Mouse (Mus musculus) lung, postnatal 0 days (tissue): ENCODE results near the gene Vmn1r112. TPM values are rescaled to one million over a fixed set of nuclear protein-coding genes. Genes with fewer than 3 reads are reported as not detected.
"Not testable (repeated sequence)": the region's sequence is repeated elsewhere in the genome, so short reads cannot be mapped to it uniquely, and the experiment has no call there.

Experiments used
- ATAC-seq: fragments of 200-750 bp; cut with Nextera tagmentation; 2 replicates; pipeline ENCODE4 v1.8.0; 2017; ENCODE audit warnings: moderate library complexity
- DNase-seq: peaks from one replicate; pipeline ENCODE4 v3.0.0-alpha.2; 2016; ENCODE audit warnings: low spot score
- H3K27ac ChIP-seq: fragments of 300-500 bp; sonication (generic); 2 replicates; pipeline ENCODE4 v1.5.1; 2014; ENCODE audit warnings: antibody characterized with exemption, mild to moderate bottlenecking, low read length, mixed read lengths
- H3K27me3 ChIP-seq: fragments of 300-500 bp; sonication (generic); replicated peaks from 2 replicates; pipeline ENCODE4 v1.6.1; 2014; ENCODE audit warnings: low read length, mixed read lengths; ENCODE audit not compliant: insufficient read depth
- H3K36me3 ChIP-seq: fragments of 300-500 bp; sonication (generic); 2 replicates; pipeline ENCODE4 v1.6.1; 2014; ENCODE audit warnings: low read length, mixed read lengths; ENCODE audit not compliant: insufficient read depth
- H3K4me1 ChIP-seq: fragments of 300-500 bp; sonication (generic); 2 replicates; pipeline ENCODE4 v1.6.1; 2014; ENCODE audit warnings: antibody characterized with exemption, low read depth, low read length, mixed read lengths; ENCODE audit not compliant: insufficient read depth
- H3K4me2 ChIP-seq: fragments of 300-500 bp; sonication (generic); replicated peaks from 2 replicates; pipeline ENCODE4 v1.6.1; 2014; ENCODE audit warnings: low read depth, mild to moderate bottlenecking, low read length, moderate library complexity, mixed read lengths
- H3K4me3 ChIP-seq: fragments of 300-500 bp; sonication (generic); 2 replicates; pipeline ENCODE4 v1.5.1; 2014; ENCODE audit warnings: low read depth, low read length
- H3K9ac ChIP-seq: fragments of 300-500 bp; sonication (generic); replicated peaks from 2 replicates; pipeline ENCODE4 v1.6.1; 2014; ENCODE audit warnings: low read depth, mild to moderate bottlenecking
- H3K9me3 ChIP-seq: fragments of 300-500 bp; sonication (generic); 2 replicates; pipeline ENCODE4 v1.6.1; 2016; ENCODE audit warnings: low read length, mixed read lengths
- WGBS: fragments of 180-500 bp; shearing (Covaris S2); extraction: QIAGEN DNeasy Blood & Tissue Kit; methylation state at CpG from one replicate; pipeline ENCODE4 v1.1.7; 2014; 5-methylcytosine and 5-hydroxymethylcytosine counted together
- polyA plus RNA-seq: library from polyadenylated mRNA; unstranded; fragments of >200 nt; fragmentation: Nextera tagmentation; extraction: Ambion mirVana; gene quantifications from 2 replicates; pipeline ENCODE4 v1.2.1, GENCODE M21; 2015

Vmn1r112 gene
- polyA plus RNA-seq: not detected in 2 replicates

- not testable (repeated sequence) for DNase-seq, H3K4me1 ChIP-seq, H3K4me2 ChIP-seq, H3K9me3 ChIP-seq, H3K9ac ChIP-seq, ATAC-seq, H3K27ac ChIP-seq, H3K4me3 ChIP-seq, H3K36me3 ChIP-seq, H3K27me3 ChIP-seq
- WGBS: no CpG with 5 or more reads among the region's 3 CpGs
Observed at GRCm38 (mm10) chr7:20770885-20771284, at the start of gene Vmn1r112. Vmn1r112 (plus strand) TSS chr7:20771185.

- not testable (repeated sequence) for H3K4me1 ChIP-seq, H3K9ac ChIP-seq, H3K27ac ChIP-seq, DNase-seq, H3K36me3 ChIP-seq, H3K27me3 ChIP-seq, H3K9me3 ChIP-seq, H3K4me3 ChIP-seq, H3K4me2 ChIP-seq, ATAC-seq
- WGBS: no CpG with 5 or more reads among the region's 1 CpGs
Observed at GRCm38 (mm10) chr7:20730524-20730923, 40.5 kb upstream of the Vmn1r112 start, which contains the start of gene Gm10668. Gm10668 (minus strand) TSS chr7:20730624.

GRCm38 (mm10) chr7:20786985-20787384, 16.0 kb downstream of the Vmn1r112 start, which contains the start of gene Vmn1r113:
Vmn1r113 (plus strand) TSS chr7:20787285.
- not testable (repeated sequence) for H3K4me1 ChIP-seq, DNase-seq, H3K36me3 ChIP-seq, H3K4me2 ChIP-seq, H3K4me3 ChIP-seq, H3K27me3 ChIP-seq, H3K27ac ChIP-seq, ATAC-seq, H3K9ac ChIP-seq, H3K9me3 ChIP-seq
- WGBS: 57% methylated on average over 2 of the region's 2 CpGs

- H3K4me3 ChIP-seq, H3K4me1 ChIP-seq, H3K4me2 ChIP-seq, H3K27me3 ChIP-seq, DNase-seq, H3K9ac ChIP-seq, H3K36me3 ChIP-seq, H3K27ac ChIP-seq, H3K9me3 ChIP-seq, ATAC-seq: not testable (repeated sequence)
- no CpG with 5 or more reads among the region's 5 CpGs for whole genome bisulfite sequencing
Observed at GRCm38 (mm10) chr7:20812086-20812485, 41.1 kb downstream of the Vmn1r112 start, which contains the start of gene Vmn1r114. Vmn1r114 (minus strand) TSS chr7:20812186.

Other genes starting within 250 kb of the Vmn1r112 start
- not detected in 2 replicates for gene Vmn1r104, start 237.3 kb upstream of the Vmn1r112 start, polyA plus RNA-seq
- not detected in 2 replicates for gene Gm5726, start 225.4 kb upstream of the Vmn1r112 start, polyA plus RNA-seq
- not detected in 2 replicates for gene Gm4141, start 194.9 kb upstream of the Vmn1r112 start, polyA plus RNA-seq
- gene Gm4513, start 172.2 kb upstream of the Vmn1r112 start, polyA plus RNA-seq: not detected in 2 replicates
- gene Vmn1r107, start 102.3 kb upstream of the Vmn1r112 start, polyA plus RNA-seq: not detected in 2 replicates
- gene Vmn1r111, start 68.0 kb upstream of the Vmn1r112 start, polyA plus RNA-seq: not detected in 2 replicates
- not detected in 2 replicates for gene Gm10668, start 40.6 kb upstream of the Vmn1r112 start, polyA plus RNA-seq
- not detected in 2 replicates for gene Vmn1r113, start 16.1 kb downstream of the Vmn1r112 start, polyA plus RNA-seq
- gene Vmn1r114, start 41.0 kb downstream of the Vmn1r112 start, polyA plus RNA-seq: not detected in 2 replicates
- not detected in 2 replicates for gene Vmn1r115, start 73.8 kb downstream of the Vmn1r112 start, polyA plus RNA-seq
- not detected in 2 replicates for gene Vmn1r116, start 101.1 kb downstream of the Vmn1r112 start, polyA plus RNA-seq
- not detected in 2 replicates for gene Vmn1r117, start 112.9 kb downstream of the Vmn1r112 start, polyA plus RNA-seq
- not detected in 2 replicates for gene Vmn1r118, start 141.2 kb downstream of the Vmn1r112 start, polyA plus RNA-seq
- not detected in 2 replicates for gene Vmn1r119, start 241.3 kb downstream of the Vmn1r112 start, polyA plus RNA-seq